Mouse (Mus musculus): ENCODE data around the gene Zdhhc14. TPM values are rescaled to one million over a fixed set of nuclear protein-coding genes. Genes with fewer than 3 reads are reported as not detected.

Gene Zdhhc14
- polyA plus RNA-seq, 1 experiment from 2014 or later: 2.2 TPM

DNA sequence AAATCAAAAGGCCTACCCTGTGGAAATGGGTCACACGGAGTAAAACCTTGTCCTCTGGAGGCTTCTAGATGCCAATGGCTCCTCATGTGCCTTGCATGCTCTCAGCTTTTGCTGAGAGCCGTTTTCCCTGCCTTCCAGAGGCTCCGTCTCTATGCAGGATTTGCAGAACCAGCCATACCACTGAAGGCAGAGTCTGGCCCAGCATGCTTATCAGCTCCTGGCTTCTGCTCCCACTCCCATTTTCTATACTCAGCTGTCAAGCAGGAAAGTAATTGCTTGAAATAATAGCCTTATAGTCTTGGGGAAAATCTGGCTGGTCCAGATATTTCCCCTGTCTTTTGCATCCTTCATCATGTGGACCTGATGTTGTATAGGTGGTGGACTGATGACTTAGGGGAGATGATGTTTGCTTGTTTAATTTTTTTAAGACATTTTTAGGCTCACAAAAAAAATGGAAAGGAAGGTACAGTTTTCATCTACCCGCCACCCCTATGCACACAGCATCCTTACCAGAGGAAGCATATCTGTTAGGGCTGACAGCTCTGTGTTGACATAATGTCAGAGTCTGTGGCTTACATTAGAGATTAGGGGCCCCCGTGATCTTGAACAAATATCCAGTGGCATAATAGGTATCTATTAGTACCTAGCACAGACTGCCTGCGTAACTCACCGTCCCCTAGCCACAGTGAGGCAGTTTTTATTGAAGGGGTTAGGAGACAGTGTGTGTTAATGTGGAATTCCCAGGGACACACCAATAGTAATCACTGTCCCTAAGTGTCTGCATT lies 218.2 kb downstream of the Zdhhc14 start:
- H3K4me3 ChIP-seq (ENCODE audit: low read depth, low read length): no peak overlapping the region
- H3K27me3 ChIP-seq (ENCODE audit: control insufficient read depth, insufficient read depth, low read length): no peaks in the 10 kb centered on the region
- no peak for TF ChIP-seq EP300 (optimal IDR thresholded peaks at IDR 0.05)
- no peak for TF ChIP-seq CTCF (IDR thresholded peaks at IDR 0.05; ENCODE audit: low read depth)
- H3K9me3 ChIP-seq (ENCODE audit: control insufficient read depth, low read length): no peaks in the 10 kb centered on the region
- no peak for DNase-seq (ENCODE audit: low spot score)
- peak; percentile 53; the same call in 1 of the 2 replicates for ATAC-seq (ENCODE audit: low FRiP score, low TSS enrichment)
- H3K36me3 ChIP-seq (ENCODE audit: control insufficient read depth, insufficient read depth, low read length): no peaks in the 10 kb centered on the region
- no peaks in the 10 kb centered on the region for H3K4me1 ChIP-seq (replicated peaks; ENCODE audit: control insufficient read depth, insufficient read depth)
- no peak overlapping the region for H3K4me2 ChIP-seq (replicated peaks; ENCODE audit: low read depth)
- WGBS: 49% methylated on average over 7 of the region's 7 CpGs
- no peak overlapping the region for H3K9ac ChIP-seq (ENCODE audit: low read length)
- H3K27ac ChIP-seq (replicated peaks): no peak overlapping the region

DNA sequence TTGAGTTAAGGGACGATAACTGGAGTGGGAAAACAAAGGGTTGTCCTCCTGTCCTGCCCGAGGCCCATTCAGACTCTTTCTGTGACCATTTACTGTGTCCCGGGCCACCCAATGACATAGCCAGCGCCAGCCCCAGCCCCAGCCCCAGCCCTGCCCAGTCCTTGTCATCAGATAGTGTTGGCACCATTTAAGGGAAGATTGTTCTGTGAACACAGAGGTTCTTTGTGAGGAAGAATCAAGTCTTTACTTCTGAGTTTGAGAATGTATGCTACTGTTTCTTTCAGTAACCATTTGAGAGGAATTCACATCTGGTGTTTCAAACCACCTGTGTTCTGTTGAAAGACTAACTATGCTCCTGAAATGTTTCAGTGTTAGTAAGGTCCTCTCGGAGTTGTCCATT lies 219.5 kb downstream of the Zdhhc14 start:
- Histone ChIP-seq H3K27ac (replicated peaks) (no peak overlapping the region), H3K9me3 (ENCODE audit: control insufficient read depth, low read length) (no peaks in the 10 kb centered on the region), H3K4me2 (replicated peaks; ENCODE audit: low read depth) (no peak overlapping the region), H3K27me3 (ENCODE audit: control insufficient read depth, insufficient read depth, low read length) (no peaks in the 10 kb centered on the region), H3K9ac (ENCODE audit: low read length) (no peak overlapping the region), H3K4me1 (replicated peaks; ENCODE audit: control insufficient read depth, insufficient read depth) (no peaks in the 10 kb centered on the region), H3K36me3 (ENCODE audit: control insufficient read depth, insufficient read depth, low read length) (no peaks in the 10 kb centered on the region), H3K4me3 (ENCODE audit: low read depth, low read length) (no peak overlapping the region)
- 68% methylated on average over 5 of the region's 5 CpGs for WGBS
- ATAC-seq (ENCODE audit: low FRiP score, low TSS enrichment): no peak
- TF ChIP-seq EP300 (optimal IDR thresholded peaks at IDR 0.05) (no peak), CTCF (IDR thresholded peaks at IDR 0.05; ENCODE audit: low read depth) (no peak)
- DNase-seq (ENCODE audit: low spot score): no peak

DNA sequence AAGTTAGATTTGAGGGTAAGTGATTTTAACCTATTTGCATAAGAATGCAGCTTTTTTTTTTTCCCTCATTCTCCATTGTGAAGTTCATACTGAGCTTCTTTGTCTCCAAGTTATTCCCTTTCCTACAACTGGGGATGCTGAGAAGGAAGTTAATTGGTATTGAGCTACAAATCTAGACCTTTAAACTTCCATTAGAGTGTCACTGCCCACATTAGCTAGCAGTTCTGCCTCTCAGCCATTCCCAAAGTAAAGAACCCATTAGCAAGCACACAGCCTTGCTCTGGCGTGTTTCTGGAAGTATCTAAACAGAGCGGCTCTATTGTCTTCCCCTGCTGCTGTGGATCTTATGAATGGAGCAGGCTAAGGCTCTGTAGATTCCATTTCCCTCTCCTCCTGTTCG lies 220.8 kb downstream of the Zdhhc14 start:
- H3K4me2 ChIP-seq (replicated peaks; ENCODE audit: low read depth): no peak overlapping the region
- WGBS: 47% methylated on average over 3 of the region's 3 CpGs
- no peaks in the 10 kb centered on the region for H3K27me3 ChIP-seq (ENCODE audit: control insufficient read depth, insufficient read depth, low read length)
- no peak overlapping the region for H3K9ac ChIP-seq (ENCODE audit: low read length)
- no peaks in the 10 kb centered on the region for H3K9me3 ChIP-seq (ENCODE audit: control insufficient read depth, low read length)
- H3K4me1 ChIP-seq (replicated peaks; ENCODE audit: control insufficient read depth, insufficient read depth): no peaks in the 10 kb centered on the region
- ATAC-seq (ENCODE audit: low FRiP score, low TSS enrichment): no peak
- H3K27ac ChIP-seq (replicated peaks): no peak overlapping the region
- no peaks in the 10 kb centered on the region for H3K36me3 ChIP-seq (ENCODE audit: control insufficient read depth, insufficient read depth, low read length)
- DNase-seq (ENCODE audit: low spot score): no peak
- no peak overlapping the region for H3K4me3 ChIP-seq (ENCODE audit: low read depth, low read length)
- TF ChIP-seq CTCF (IDR thresholded peaks at IDR 0.05; ENCODE audit: low read depth): no peak
- TF ChIP-seq EP300 (optimal IDR thresholded peaks at IDR 0.05): no peak

- Histone ChIP-seq H3K27me3 (ENCODE audit: control insufficient read depth, insufficient read depth, low read length) (no peaks in the 10 kb centered on the region), H3K4me2 (replicated peaks; ENCODE audit: low read depth) (no peak overlapping the region), H3K4me3 (ENCODE audit: low read depth, low read length) (no peak overlapping the region), H3K4me1 (replicated peaks; ENCODE audit: control insufficient read depth, insufficient read depth) (no peaks in the 10 kb centered on the region), H3K36me3 (ENCODE audit: control insufficient read depth, insufficient read depth, low read length) (no peaks in the 10 kb centered on the region), H3K9me3 (ENCODE audit: control insufficient read depth, low read length) (no peaks in the 10 kb centered on the region), H3K27ac (replicated peaks) (no peak overlapping the region), H3K9ac (ENCODE audit: low read length) (no peak overlapping the region)
- TF ChIP-seq CTCF (IDR thresholded peaks at IDR 0.05; ENCODE audit: low read depth) (no peak), EP300 (optimal IDR thresholded peaks at IDR 0.05) (no peak)
- ATAC-seq (ENCODE audit: low FRiP score, low TSS enrichment): no peak
- 82% methylated on average over 4 of the region's 4 CpGs for WGBS
- no peak for DNase-seq (ENCODE audit: low spot score)
Observed at GRCm38 (mm10) chr17:5716912-5717311, 224.6 kb downstream of the Zdhhc14 start.

DNA sequence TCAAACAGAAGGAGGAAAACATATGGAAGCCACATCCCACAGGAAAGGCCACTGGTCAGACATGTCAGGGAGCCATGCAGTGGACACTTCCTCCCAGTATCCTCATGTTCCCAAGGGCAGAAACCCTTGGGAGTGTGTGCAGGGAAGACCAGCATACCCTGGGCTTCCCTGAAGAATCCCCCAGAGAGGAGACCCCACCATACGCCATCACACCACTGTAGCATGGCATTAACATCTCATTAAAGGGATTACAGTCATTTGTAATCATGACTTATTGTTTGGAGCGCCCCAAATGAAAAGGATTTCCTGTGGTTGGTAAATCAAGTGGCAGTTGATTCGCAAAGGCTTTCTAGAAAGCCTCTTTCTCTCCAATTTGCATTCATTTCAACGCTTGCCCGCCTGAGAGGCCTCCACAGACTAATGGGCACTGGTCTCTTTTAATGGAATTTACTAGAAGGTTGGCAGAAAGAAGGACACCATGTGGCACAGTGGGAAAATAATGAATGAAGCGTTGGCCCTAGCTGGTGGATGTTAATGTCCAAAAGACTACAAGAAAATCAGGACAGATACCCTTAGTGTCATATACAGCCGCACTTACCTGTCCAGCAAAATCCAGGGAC lies 226.5 kb downstream of the Zdhhc14 start:
- H3K27ac ChIP-seq (replicated peaks): no peak overlapping the region
- H3K36me3 ChIP-seq (ENCODE audit: control insufficient read depth, insufficient read depth, low read length): no peaks in the 10 kb centered on the region
- WGBS: 79% methylated on average over 7 of the region's 7 CpGs
- no peaks in the 10 kb centered on the region for H3K27me3 ChIP-seq (ENCODE audit: control insufficient read depth, insufficient read depth, low read length)
- H3K4me3 ChIP-seq (ENCODE audit: low read depth, low read length): no peak overlapping the region
- TF ChIP-seq CTCF (IDR thresholded peaks at IDR 0.05; ENCODE audit: low read depth): no peak
- no peak for TF ChIP-seq EP300 (optimal IDR thresholded peaks at IDR 0.05)
- 0 out of 2 replicates have a peak, but pooled peaks cover 2% of the 10 kb centered on the region for H3K4me1 ChIP-seq (replicated peaks; ENCODE audit: control insufficient read depth, insufficient read depth)
- ATAC-seq (ENCODE audit: low FRiP score, low TSS enrichment): no peak
- H3K9me3 ChIP-seq (ENCODE audit: control insufficient read depth, low read length): no peaks in the 10 kb centered on the region
- H3K9ac ChIP-seq (ENCODE audit: low read length): no peak overlapping the region
- no peak for DNase-seq (ENCODE audit: low spot score)
- no peak overlapping the region for H3K4me2 ChIP-seq (replicated peaks; ENCODE audit: low read depth)

- H3K27me3 ChIP-seq (ENCODE audit: control insufficient read depth, insufficient read depth, low read length): no peaks in the 10 kb centered on the region
- DNase-seq (ENCODE audit: low spot score): no peak
- 0 out of 2 replicates have a peak, but pooled peaks cover 2% of the 10 kb centered on the region for H3K4me1 ChIP-seq (replicated peaks; ENCODE audit: control insufficient read depth, insufficient read depth)
- H3K4me3 ChIP-seq (ENCODE audit: low read depth, low read length): no peak overlapping the region
- TF ChIP-seq CTCF (IDR thresholded peaks at IDR 0.05; ENCODE audit: low read depth) (peak; percentile 56), EP300 (optimal IDR thresholded peaks at IDR 0.05) (no peak)
- H3K27ac ChIP-seq (replicated peaks): no peak overlapping the region
- H3K9me3 ChIP-seq (ENCODE audit: control insufficient read depth, low read length): no peaks in the 10 kb centered on the region
- no peak for ATAC-seq (ENCODE audit: low FRiP score, low TSS enrichment)
- WGBS: 86% methylated on average over 2 of the region's 2 CpGs
- H3K9ac ChIP-seq (ENCODE audit: low read length): no peak overlapping the region
- H3K36me3 ChIP-seq (ENCODE audit: control insufficient read depth, insufficient read depth, low read length): no peaks in the 10 kb centered on the region
- no peak overlapping the region for H3K4me2 ChIP-seq (replicated peaks; ENCODE audit: low read depth)
Observed at GRCm38 (mm10) chr17:5722802-5723201, 230.4 kb downstream of the Zdhhc14 start.
